Mouse (Mus musculus): ENCODE results near the gene Lep. TPM values are rescaled to one million over a fixed set of nuclear protein-coding genes. Genes with fewer than 3 reads are reported as not detected.

Lep gene
- polyA plus RNA-seq, 1 experiment from 2014 or later, result not detected

- Histone ChIP-seq H3K36me3 (no peaks in the 10 kb centered on the region), H3K9me3 (no peaks in the 10 kb centered on the region), H3K4me3 (no peak overlapping the region), H3K27ac (peak overlapping the region; percentile 36; the same call in 1 of the 2 replicates), H3K27me3 (ENCODE audit: insufficient read depth, poor library complexity, severe bottlenecking) (no peaks in the 10 kb centered on the region), H3K4me1 (replicated peaks) (peaks cover 18% of the 10 kb centered on the region)
- peak; percentile 13 for DNase-seq (ENCODE audit: low spot score)
- WGBS, result 28% methylated on average over 3 of the region's 3 CpGs
These were observed 40.4 kb downstream of the Lep start for GRCm38 (mm10) chr6:29100423-29100822.

GRCm38 (mm10) chr6:29101248-29101864 lies 41.3 kb downstream of the Lep start:
- no peak for DNase-seq (ENCODE audit: low spot score)

GRCm38 (mm10) chr6:29108376-29108775 lies 48.4 kb downstream of the Lep start:
- no peaks in the 10 kb centered on the region for H3K27me3 ChIP-seq (ENCODE audit: insufficient read depth, poor library complexity, severe bottlenecking)
- WGBS, result 75% methylated on average over 1 of the region's 1 CpGs
- H3K27ac ChIP-seq, result no peak overlapping the region
- H3K4me1 ChIP-seq (replicated peaks), result no peaks in the 10 kb centered on the region
- no peaks in the 10 kb centered on the region for H3K36me3 ChIP-seq
- no peak for DNase-seq (ENCODE audit: low spot score)
- no peak overlapping the region for H3K4me3 ChIP-seq
- peaks cover 17% of the 10 kb centered on the region; the same call in 1 of the 2 replicates for H3K9me3 ChIP-seq

More at GRCm38 (mm10) chr6:29101248-29101864, 41.3 kb downstream of the Lep start:
- WGBS, result 90% methylated on average over 9 of the region's 9 CpGs
- H3K36me3 ChIP-seq, result no peaks in the 10 kb centered on the region
- H3K27ac ChIP-seq, result no peak overlapping the region; the same call in 1 of the 2 replicates
- H3K9me3 ChIP-seq, result no peaks in the 10 kb centered on the region
- H3K27me3 ChIP-seq (ENCODE audit: insufficient read depth, poor library complexity, severe bottlenecking), result no peaks in the 10 kb centered on the region
- H3K4me3 ChIP-seq, result no peak overlapping the region
- H3K4me1 ChIP-seq (replicated peaks), result peaks cover 18% of the 10 kb centered on the region

- 91% methylated on average over 4 of the region's 4 CpGs for WGBS
These were observed 51.5 kb downstream of the Lep start for GRCm38 (mm10) chr6:29111501-29111900.

GRCm38 (mm10) chr6:29115756-29116155 lies 55.7 kb downstream of the Lep start:
- peaks cover 16% of the 10 kb centered on the region; the same call in 1 of the 2 replicates for H3K9me3 ChIP-seq
- 71% methylated on average over 7 of the region's 7 CpGs for WGBS

More at GRCm38 (mm10) chr6:29111501-29111900, 51.5 kb downstream of the Lep start:
- Histone ChIP-seq H3K27me3 (ENCODE audit: insufficient read depth, poor library complexity, severe bottlenecking) (no peaks in the 10 kb centered on the region), H3K4me1 (replicated peaks) (no peaks in the 10 kb centered on the region), H3K27ac (no peak overlapping the region), H3K36me3 (no peaks in the 10 kb centered on the region), H3K4me3 (no peak overlapping the region), H3K9me3 (peaks cover 17% of the 10 kb centered on the region; the same call in 1 of the 2 replicates)
- no peak for DNase-seq (ENCODE audit: low spot score)

GRCm38 (mm10) chr6:29117417-29118104 lies 57.5 kb downstream of the Lep start:
- H3K27me3 ChIP-seq (ENCODE audit: insufficient read depth, poor library complexity, severe bottlenecking), result no peaks in the 10 kb centered on the region
- 81% methylated on average over 7 of the region's 7 CpGs for WGBS
- no peak overlapping the region for H3K4me3 ChIP-seq
- H3K9me3 ChIP-seq, result no peaks in the 10 kb centered on the region
- H3K36me3 ChIP-seq, result 0 out of 2 replicates have a peak, but pooled peaks cover 3% of the 10 kb centered on the region
- H3K27ac ChIP-seq, result no peak overlapping the region
- no peaks in the 10 kb centered on the region for H3K4me1 ChIP-seq (replicated peaks)
- DNase-seq (ENCODE audit: low spot score), result no peak

More at GRCm38 (mm10) chr6:29115756-29116155, 55.7 kb downstream of the Lep start:
- Histone ChIP-seq H3K27me3 (ENCODE audit: insufficient read depth, poor library complexity, severe bottlenecking) (no peaks in the 10 kb centered on the region), H3K27ac (no peak overlapping the region), H3K36me3 (no peaks in the 10 kb centered on the region), H3K4me3 (no peak overlapping the region), H3K4me1 (replicated peaks) (no peaks in the 10 kb centered on the region)
- no peak for DNase-seq (ENCODE audit: low spot score)

- no peak overlapping the region for H3K27ac ChIP-seq
- no peaks in the 10 kb centered on the region for H3K9me3 ChIP-seq
- peaks cover 8% of the 10 kb centered on the region; the same call in 1 of the 2 replicates for H3K36me3 ChIP-seq
- H3K27me3 ChIP-seq (ENCODE audit: insufficient read depth, poor library complexity, severe bottlenecking), result no peaks in the 10 kb centered on the region
- H3K4me3 ChIP-seq, result no peak overlapping the region
- no peak for DNase-seq (ENCODE audit: low spot score)
- H3K4me1 ChIP-seq (replicated peaks), result no peaks in the 10 kb centered on the region
These were observed 58.2 kb downstream of the Lep start for GRCm38 (mm10) chr6:29118231-29118630.

- H3K36me3 ChIP-seq, result peaks cover 14% of the 10 kb centered on the region; the same call in 1 of the 2 replicates
- H3K27ac ChIP-seq, result no peak overlapping the region
- no peaks in the 10 kb centered on the region for H3K27me3 ChIP-seq (ENCODE audit: insufficient read depth, poor library complexity, severe bottlenecking)
- DNase-seq (ENCODE audit: low spot score), result no peak
- no peak overlapping the region for H3K4me3 ChIP-seq
- no peaks in the 10 kb centered on the region for H3K9me3 ChIP-seq
- WGBS, result 77% methylated on average over 4 of the region's 4 CpGs
- no peaks in the 10 kb centered on the region for H3K4me1 ChIP-seq (replicated peaks)
These were observed 58.9 kb downstream of the Lep start for GRCm38 (mm10) chr6:29118963-29119362.

GRCm38 (mm10) chr6:29119990-29120389 lies 60.0 kb downstream of the Lep start:
- no peaks in the 10 kb centered on the region for H3K9me3 ChIP-seq
- H3K27ac ChIP-seq, result no peak overlapping the region
- no peak overlapping the region for H3K4me3 ChIP-seq
- DNase-seq (ENCODE audit: low spot score), result no peak
- H3K4me1 ChIP-seq (replicated peaks), result no peaks in the 10 kb centered on the region
- no peaks in the 10 kb centered on the region for H3K27me3 ChIP-seq (ENCODE audit: insufficient read depth, poor library complexity, severe bottlenecking)
- H3K36me3 ChIP-seq, result peaks cover 25% of the 10 kb centered on the region
- WGBS, result 89% methylated on average over 13 of the region's 13 CpGs

Other genes with a start within 250 kb of the Lep start
- gene Lrrc4, start 228.5 kb upstream of the Lep start, polyA plus RNA-seq (2016; fragmentation: Nextera tagmentation; extraction: Ambion mirVana), result 2.3 and 2.4 TPM in 2 replicates
- 39.3 and 48.9 TPM in 2 replicates for gene Rbm28, start 104.8 kb downstream of the Lep start, polyA plus RNA-seq (2016; fragmentation: Nextera tagmentation; extraction: Ambion mirVana)
- 1.1 and 1.6 TPM in 2 replicates for gene Prrt4, start 119.4 kb downstream of the Lep start, polyA plus RNA-seq (2016; fragmentation: Nextera tagmentation; extraction: Ambion mirVana)
- 40.5 and 48.4 TPM in 2 replicates for gene Impdh1, start 156.1 kb downstream of the Lep start, polyA plus RNA-seq (2016; fragmentation: Nextera tagmentation; extraction: Ambion mirVana)
- gene Hilpda, start 212.3 kb downstream of the Lep start, polyA plus RNA-seq (2016; fragmentation: Nextera tagmentation; extraction: Ambion mirVana), result 35.9 and 38.0 TPM in 2 replicates
- 0.39 and 0.66 TPM in 2 replicates for gene Fam71f2, start 219.4 kb downstream of the Lep start, polyA plus RNA-seq (2016; fragmentation: Nextera tagmentation; extraction: Ambion mirVana)

Data from hindbrain, embryonic 10.5 days (tissue).